Mouse (Mus musculus) layer of hippocampus, adult 9-11 months (tissue): ENCODE measurements around the gene Esp38.
"Not testable (repeated sequence)": the region's sequence is repeated elsewhere in the genome, so short reads cannot be mapped to it uniquely, and the experiment has no call there.

Experiments used
- DNase-seq: peaks from one replicate; pipeline ENCODE4 v3.0.0; 2022

Gene Esp38

DNA sequence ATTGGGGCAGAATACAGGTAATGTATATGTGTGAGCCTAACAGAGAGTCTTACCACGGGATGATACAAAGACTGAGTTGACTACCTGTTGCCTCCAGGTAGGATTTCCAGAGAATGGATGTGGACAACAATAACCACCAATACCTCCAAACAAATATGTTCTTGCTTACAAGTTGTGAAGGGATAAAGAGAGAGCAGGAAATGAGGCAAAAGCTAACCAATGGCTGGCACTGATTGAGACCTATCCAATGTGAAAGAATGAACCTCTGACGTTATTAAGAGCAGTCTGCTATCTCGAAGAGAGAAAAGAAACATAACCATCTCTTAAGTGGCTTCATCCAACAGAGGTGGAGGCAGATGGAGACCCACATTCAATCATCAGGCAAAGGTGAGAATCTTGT, at the start of gene Esp38:
Gene Esp38, plus strand, starts transcription at position 301 of the 400 bp plus-strand sequence.
- no peak for DNase-seq

DNA sequence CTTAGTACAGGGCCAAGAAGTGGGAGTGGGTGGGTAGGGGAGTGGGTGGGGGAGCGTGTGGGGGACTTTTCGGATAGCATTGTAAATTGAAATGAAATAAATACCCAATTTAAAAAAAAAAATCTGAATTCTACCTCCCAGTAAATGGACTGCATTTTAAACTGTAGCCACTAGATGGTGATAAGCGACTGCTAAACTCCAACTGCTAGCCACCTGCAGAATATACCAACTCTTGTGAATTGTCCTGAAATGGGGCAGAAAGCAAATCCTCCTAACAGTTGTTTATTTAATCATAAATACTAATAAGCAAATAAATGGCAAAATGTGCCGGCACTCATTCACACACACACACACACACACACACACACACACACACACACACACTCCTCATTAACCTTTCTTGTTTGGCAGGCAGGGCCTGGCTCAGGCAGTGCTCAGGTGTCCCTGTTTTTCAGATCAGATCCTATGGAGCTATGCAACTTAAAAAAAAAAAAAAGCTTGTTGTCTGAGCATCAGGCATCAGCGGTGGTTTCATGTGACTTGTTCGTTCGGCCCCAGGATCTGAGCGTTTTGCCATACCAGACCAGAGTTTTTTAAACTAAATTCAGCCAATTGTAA, 47.3 kb upstream of the Esp38 start:
- not testable (repeated sequence) for DNase-seq
